Mouse (Mus musculus) testis, adult 2 months (tissue): Measurements from ENCODE around the gene Arhgap33.
"Not testable (repeated sequence)": the region's sequence is repeated elsewhere in the genome, so short reads cannot be mapped to it uniquely, and the experiment has no call there.

Experiments used
- CTCF ChIP-seq: fragments of 200-500 bp; IDR thresholded peaks from 2 replicates; pipeline ENCODE4 v1.5.1; 2012; ENCODE audit warnings: low read depth, mild to moderate bottlenecking, inconsistent platforms, low read length, moderate library complexity; ENCODE audit not compliant: control insufficient read depth, insufficient read depth, insufficient replicate concordance
- POLR2A ChIP-seq: fragments of 200-500 bp; IDR thresholded peaks from 2 replicates; pipeline ENCODE4 v1.6.1; 2012; ENCODE audit warnings: low read depth, mild to moderate bottlenecking, inconsistent platforms, low read length, moderate library complexity; ENCODE audit not compliant: control insufficient read depth

- not testable (repeated sequence) for TF ChIP-seq CTCF, POLR2A
These were observed 58.7 kb downstream of the Arhgap33 start for GRCm38 (mm10) chr7:30476136-30476535.
